Mouse (Mus musculus): Measurements from ENCODE around the gene Prtn3. TPM values are rescaled to one million over a fixed set of nuclear protein-coding genes. Genes with fewer than 3 reads are reported as not detected.
A peak's percentile ranks its signal among the peaks of the same experiment; 100 is the strongest.

Prtn3 gene
- polyA plus RNA-seq, 1 experiment from 2014 or later = 3.9 TPM

GRCm38 (mm10) chr10:79840644-79841551 is 33.4 kb upstream of the Prtn3 start:
- no peaks in the 10 kb centered on the region for H3K36me3 ChIP-seq (ENCODE audit: control insufficient read depth, insufficient read depth, low read length)
- H3K4me3 ChIP-seq (ENCODE audit: low read depth, low read length) = peak overlapping the region; percentile 50
- ATAC-seq (replicated peaks; ENCODE audit: insufficient number of reproducible peaks, low FRiP score, low TSS enrichment) = peak; percentile 80
- WGBS (ENCODE audit: insufficient replicate concordance) = under 1% methylated on average over 24 of the region's 24 CpGs
- peaks cover 12% of the 10 kb centered on the region for H3K4me1 ChIP-seq (ENCODE audit: control insufficient read depth, insufficient read depth, low read length)
- H3K27me3 ChIP-seq (ENCODE audit: control insufficient read depth, insufficient read depth, low read length) = no peaks in the 10 kb centered on the region
- peaks cover 3% of the 10 kb centered on the region; the same call in 1 of the 2 replicates for H3K9me3 ChIP-seq (replicated peaks; ENCODE audit: control insufficient read depth, low read length)
- peak overlapping the region; percentile 75 for H3K9ac ChIP-seq (ENCODE audit: low read depth, low read length)
- peak overlapping the region; percentile 91 for H3K4me2 ChIP-seq
- H3K27ac ChIP-seq (ENCODE audit: low read depth, low read length) = peak overlapping the region; percentile 88

- H3K9ac ChIP-seq (ENCODE audit: low read depth, low read length) = no peak overlapping the region
- WGBS (ENCODE audit: insufficient replicate concordance) = 59% methylated on average over 3 of the region's 3 CpGs
- no peak for ATAC-seq (replicated peaks; ENCODE audit: insufficient number of reproducible peaks, low FRiP score, low TSS enrichment)
Measured at GRCm38 (mm10) chr10:79842322-79842721, 32.0 kb upstream of the Prtn3 start.

GRCm38 (mm10) chr10:79843476-79843875 is 30.8 kb upstream of the Prtn3 start:
- peaks cover 17% of the 10 kb centered on the region for H3K4me1 ChIP-seq (ENCODE audit: control insufficient read depth, insufficient read depth, low read length)
- H3K27me3 ChIP-seq (ENCODE audit: control insufficient read depth, insufficient read depth, low read length) = no peaks in the 10 kb centered on the region
- WGBS (ENCODE audit: insufficient replicate concordance) = 75% methylated on average over 6 of the region's 6 CpGs
- no peak overlapping the region for H3K27ac ChIP-seq (ENCODE audit: low read depth, low read length)
- H3K4me3 ChIP-seq (ENCODE audit: low read depth, low read length) = no peak overlapping the region
- no peaks in the 10 kb centered on the region for H3K9me3 ChIP-seq (replicated peaks; ENCODE audit: control insufficient read depth, low read length)
- H3K9ac ChIP-seq (ENCODE audit: low read depth, low read length) = no peak overlapping the region
- H3K4me2 ChIP-seq = no peak overlapping the region
- ATAC-seq (replicated peaks; ENCODE audit: insufficient number of reproducible peaks, low FRiP score, low TSS enrichment) = no peak
- H3K36me3 ChIP-seq (ENCODE audit: control insufficient read depth, insufficient read depth, low read length) = no peaks in the 10 kb centered on the region

More at GRCm38 (mm10) chr10:79842322-79842721, 32.0 kb upstream of the Prtn3 start:
- Histone ChIP-seq H3K4me3 (ENCODE audit: low read depth, low read length) (no peak overlapping the region), H3K4me2 (no peak overlapping the region), H3K36me3 (ENCODE audit: control insufficient read depth, insufficient read depth, low read length) (no peaks in the 10 kb centered on the region), H3K4me1 (ENCODE audit: control insufficient read depth, insufficient read depth, low read length) (peaks cover 17% of the 10 kb centered on the region), H3K27ac (ENCODE audit: low read depth, low read length) (no peak overlapping the region), H3K9me3 (replicated peaks; ENCODE audit: control insufficient read depth, low read length) (no peaks in the 10 kb centered on the region), H3K27me3 (ENCODE audit: control insufficient read depth, insufficient read depth, low read length) (no peaks in the 10 kb centered on the region)

- WGBS (ENCODE audit: insufficient replicate concordance) = 43% methylated on average over 5 of the region's 5 CpGs
Measured at GRCm38 (mm10) chr10:79846553-79846952, 27.7 kb upstream of the Prtn3 start.

GRCm38 (mm10) chr10:79849941-79850628 is 24.2 kb upstream of the Prtn3 start:
- Histone ChIP-seq H3K27me3 (ENCODE audit: control insufficient read depth, insufficient read depth, low read length) (no peaks in the 10 kb centered on the region), H3K4me2 (no peak overlapping the region), H3K36me3 (ENCODE audit: control insufficient read depth, insufficient read depth, low read length) (no peaks in the 10 kb centered on the region), H3K9ac (ENCODE audit: low read depth, low read length) (no peak overlapping the region; the same call in 1 of the 2 replicates), H3K27ac (ENCODE audit: low read depth, low read length) (peak overlapping the region; percentile 29), H3K4me3 (ENCODE audit: low read depth, low read length) (no peak overlapping the region), H3K4me1 (ENCODE audit: control insufficient read depth, insufficient read depth, low read length) (peaks cover 29% of the 10 kb centered on the region), H3K9me3 (replicated peaks; ENCODE audit: control insufficient read depth, low read length) (no peaks in the 10 kb centered on the region)
- no peak for ATAC-seq (replicated peaks; ENCODE audit: insufficient number of reproducible peaks, low FRiP score, low TSS enrichment)
- 76% methylated on average over 8 of the region's 8 CpGs for WGBS (ENCODE audit: insufficient replicate concordance)

More at GRCm38 (mm10) chr10:79846553-79846952, 27.7 kb upstream of the Prtn3 start:
- no peaks in the 10 kb centered on the region for H3K9me3 ChIP-seq (replicated peaks; ENCODE audit: control insufficient read depth, low read length)
- no peaks in the 10 kb centered on the region for H3K27me3 ChIP-seq (ENCODE audit: control insufficient read depth, insufficient read depth, low read length)
- H3K9ac ChIP-seq (ENCODE audit: low read depth, low read length) = no peak overlapping the region
- H3K27ac ChIP-seq (ENCODE audit: low read depth, low read length) = no peak overlapping the region
- H3K4me3 ChIP-seq (ENCODE audit: low read depth, low read length) = no peak overlapping the region
- no peak overlapping the region for H3K4me2 ChIP-seq
- peaks cover 19% of the 10 kb centered on the region for H3K4me1 ChIP-seq (ENCODE audit: control insufficient read depth, insufficient read depth, low read length)
- no peak for ATAC-seq (replicated peaks; ENCODE audit: insufficient number of reproducible peaks, low FRiP score, low TSS enrichment)
- H3K36me3 ChIP-seq (ENCODE audit: control insufficient read depth, insufficient read depth, low read length) = no peaks in the 10 kb centered on the region

GRCm38 (mm10) chr10:79851653-79852052 is 22.6 kb upstream of the Prtn3 start:
- WGBS (ENCODE audit: insufficient replicate concordance) = 85% methylated on average over 3 of the region's 3 CpGs
- ATAC-seq (replicated peaks; ENCODE audit: insufficient number of reproducible peaks, low FRiP score, low TSS enrichment) = no peak
- Histone ChIP-seq H3K9ac (ENCODE audit: low read depth, low read length) (peak overlapping the region; percentile 90), H3K9me3 (replicated peaks; ENCODE audit: control insufficient read depth, low read length) (no peaks in the 10 kb centered on the region), H3K27ac (ENCODE audit: low read depth, low read length) (peak overlapping the region; percentile 100), H3K36me3 (ENCODE audit: control insufficient read depth, insufficient read depth, low read length) (no peaks in the 10 kb centered on the region), H3K4me2 (peak overlapping the region; percentile 89), H3K4me1 (ENCODE audit: control insufficient read depth, insufficient read depth, low read length) (peaks cover 31% of the 10 kb centered on the region), H3K27me3 (ENCODE audit: control insufficient read depth, insufficient read depth, low read length) (no peaks in the 10 kb centered on the region), H3K4me3 (ENCODE audit: low read depth, low read length) (no peak overlapping the region)

- peak overlapping the region; percentile 100 for H3K27ac ChIP-seq (ENCODE audit: low read depth, low read length)
- ATAC-seq (replicated peaks; ENCODE audit: insufficient number of reproducible peaks, low FRiP score, low TSS enrichment) = no peak
- H3K9me3 ChIP-seq (replicated peaks; ENCODE audit: control insufficient read depth, low read length) = no peaks in the 10 kb centered on the region
- H3K36me3 ChIP-seq (ENCODE audit: control insufficient read depth, insufficient read depth, low read length) = no peaks in the 10 kb centered on the region
- peaks cover 35% of the 10 kb centered on the region for H3K4me1 ChIP-seq (ENCODE audit: control insufficient read depth, insufficient read depth, low read length)
- peak overlapping the region; percentile 90 for H3K9ac ChIP-seq (ENCODE audit: low read depth, low read length)
- peak overlapping the region; percentile 86 for H3K4me3 ChIP-seq (ENCODE audit: low read depth, low read length)
- H3K27me3 ChIP-seq (ENCODE audit: control insufficient read depth, insufficient read depth, low read length) = no peaks in the 10 kb centered on the region
- 55% methylated on average over 9 of the region's 9 CpGs for WGBS (ENCODE audit: insufficient replicate concordance)
- H3K4me2 ChIP-seq = peak overlapping the region; percentile 89
Measured at GRCm38 (mm10) chr10:79852107-79852789, 22.0 kb upstream of the Prtn3 start.

GRCm38 (mm10) chr10:79852827-79853226 is 21.4 kb upstream of the Prtn3 start:
- no peaks in the 10 kb centered on the region for H3K27me3 ChIP-seq (ENCODE audit: control insufficient read depth, insufficient read depth, low read length)
- H3K27ac ChIP-seq (ENCODE audit: low read depth, low read length) = peak overlapping the region; percentile 100
- H3K9me3 ChIP-seq (replicated peaks; ENCODE audit: control insufficient read depth, low read length) = no peaks in the 10 kb centered on the region
- no peak for ATAC-seq (replicated peaks; ENCODE audit: insufficient number of reproducible peaks, low FRiP score, low TSS enrichment)
- H3K9ac ChIP-seq (ENCODE audit: low read depth, low read length) = peak overlapping the region; percentile 90
- peak overlapping the region; percentile 86 for H3K4me3 ChIP-seq (ENCODE audit: low read depth, low read length)
- H3K4me2 ChIP-seq = peak overlapping the region; percentile 89
- H3K4me1 ChIP-seq (ENCODE audit: control insufficient read depth, insufficient read depth, low read length) = peaks cover 41% of the 10 kb centered on the region
- H3K36me3 ChIP-seq (ENCODE audit: control insufficient read depth, insufficient read depth, low read length) = 0 out of 2 replicates have a peak, but pooled peaks cover 2% of the 10 kb centered on the region
- 27% methylated on average over 8 of the region's 8 CpGs for WGBS (ENCODE audit: insufficient replicate concordance)

Data from heart, embryonic 11.5 days (tissue).